Mouse (Mus musculus) right cerebral cortex, postnatal 4 days (tissue): ENCODE measurements around the gene Cd40lg.

Experiments
- DNase-seq: peaks from one replicate; pipeline ENCODE4 v3.0.0-alpha.2; 2022

The Cd40lg gene

DNA sequence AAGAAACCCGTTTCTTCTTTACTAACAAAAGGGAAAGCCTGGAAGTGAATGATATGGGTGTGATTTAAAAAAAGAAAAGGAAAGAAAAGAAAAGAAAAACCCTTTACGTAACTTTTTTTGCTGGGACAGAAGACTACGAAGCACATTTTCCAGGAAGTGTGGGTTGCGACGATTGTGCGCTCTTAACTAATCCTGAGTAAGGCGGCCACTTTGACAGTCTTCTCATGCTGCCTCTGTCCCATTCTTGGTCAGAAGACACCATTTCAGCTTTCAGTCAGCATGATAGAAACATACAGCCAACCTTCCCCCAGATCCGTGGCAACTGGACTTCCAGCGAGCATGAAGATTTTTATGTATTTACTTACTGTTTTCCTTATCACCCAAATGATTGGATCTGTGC lies at the start of gene Cd40lg:
Gene Cd40lg, plus strand, starts transcription at position 268 of the 400 bp plus-strand sequence.
- DNase-seq = no peak

DNA sequence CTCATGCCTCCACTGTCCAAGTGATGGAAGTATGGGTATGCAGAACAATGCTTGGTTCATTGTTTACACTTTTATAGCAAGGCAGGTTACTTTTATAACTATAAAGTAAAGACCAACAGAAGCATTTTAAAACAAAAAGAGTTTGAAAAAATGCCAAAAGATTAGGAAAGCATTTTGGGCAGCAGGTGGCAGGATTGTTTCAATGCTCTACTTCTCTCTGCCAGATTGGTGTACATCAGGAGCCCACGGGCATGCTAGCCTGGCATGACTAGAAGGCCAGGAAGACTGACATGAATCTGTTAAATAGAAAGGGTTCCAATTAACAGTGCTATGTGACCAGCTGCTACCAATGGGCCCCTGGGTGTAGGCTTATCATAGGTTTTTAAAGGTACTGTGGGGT lies 45.4 kb upstream of the Cd40lg start:
- DNase-seq = no peak

DNA sequence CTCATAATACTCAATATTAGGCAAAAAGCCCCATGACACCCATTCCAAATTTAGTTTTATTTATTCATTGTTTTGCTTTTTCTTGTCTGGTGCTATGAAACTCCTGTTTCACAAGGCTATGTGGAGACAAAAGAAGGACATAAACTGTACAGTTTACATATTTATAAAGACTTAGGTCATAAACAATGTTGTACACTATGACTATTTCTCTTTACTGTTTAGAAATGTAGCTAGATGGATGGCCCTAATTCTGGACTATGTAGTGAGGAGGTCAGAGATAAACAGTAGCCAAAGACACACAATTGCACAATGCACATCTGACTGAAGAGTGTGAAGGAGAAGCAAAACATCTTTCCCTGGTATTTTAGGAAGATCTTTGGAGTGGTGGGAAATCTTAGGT lies 40.7 kb upstream of the Cd40lg start:
- DNase-seq = no peak

DNA sequence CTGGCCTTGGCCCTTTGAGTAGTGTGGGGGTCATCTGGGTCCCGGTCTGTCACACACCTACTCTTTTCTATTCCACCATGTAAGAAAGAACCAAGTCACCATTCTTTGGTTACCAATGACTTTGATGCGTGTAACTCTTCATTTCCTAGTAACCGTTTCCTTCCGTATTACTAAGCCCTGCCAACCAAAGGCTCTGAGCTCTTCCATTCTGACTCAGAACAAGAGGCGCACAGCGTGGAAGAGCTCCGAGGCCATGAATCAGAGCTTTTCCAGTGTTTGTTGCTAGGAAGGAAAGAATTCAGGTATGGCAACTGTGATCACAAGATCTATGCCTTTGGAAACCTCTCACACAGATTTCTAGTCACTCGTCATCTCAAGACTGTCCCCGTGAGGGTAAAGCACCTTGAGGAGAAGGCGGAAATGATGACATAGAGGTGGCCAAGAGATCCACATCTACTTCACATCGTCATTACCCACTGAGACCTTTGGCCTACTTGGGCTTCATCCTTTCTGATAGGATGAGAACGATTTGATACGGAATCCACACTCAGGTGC lies 34.6 kb upstream of the Cd40lg start:
- no peak for DNase-seq

DNA sequence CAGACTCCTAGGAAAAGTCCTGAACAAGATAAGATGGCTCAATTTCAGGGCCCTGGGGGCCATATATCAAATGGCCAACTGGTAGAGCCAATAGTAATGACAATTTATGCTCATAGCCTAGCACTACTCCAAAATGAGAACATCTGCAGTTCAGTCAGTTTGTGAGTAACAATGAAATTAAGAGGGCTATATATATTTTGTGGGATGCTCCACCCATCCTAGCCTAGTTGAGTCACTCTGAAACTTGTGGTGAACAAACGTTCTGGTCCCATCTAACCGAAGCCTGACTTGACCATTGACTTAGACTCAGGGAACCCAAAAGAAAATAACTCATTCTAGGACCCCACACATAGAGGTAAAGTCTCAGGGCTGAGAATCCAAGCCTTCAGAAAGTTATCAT lies 29.5 kb upstream of the Cd40lg start:
- no peak for DNase-seq

DNA sequence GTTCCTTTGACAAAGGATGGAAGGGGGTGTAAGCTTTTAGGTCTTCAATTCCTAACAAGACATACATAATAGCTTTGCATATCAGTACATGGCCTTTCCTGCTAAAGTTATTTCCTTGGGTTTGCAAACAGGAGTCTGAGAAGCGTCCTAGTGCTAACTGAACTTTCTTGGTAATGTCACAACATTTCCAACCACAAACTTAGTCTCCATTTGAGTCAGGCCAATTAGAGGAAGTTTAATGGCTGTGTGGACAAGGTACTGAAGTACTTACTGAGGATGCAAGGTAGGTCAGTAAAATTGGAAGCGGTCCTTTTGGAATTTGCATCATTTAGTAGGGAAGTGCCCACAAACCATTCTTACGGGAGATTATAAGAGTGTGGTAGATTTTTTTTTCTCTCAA lies 28.6 kb upstream of the Cd40lg start:
- no peak for DNase-seq

DNA sequence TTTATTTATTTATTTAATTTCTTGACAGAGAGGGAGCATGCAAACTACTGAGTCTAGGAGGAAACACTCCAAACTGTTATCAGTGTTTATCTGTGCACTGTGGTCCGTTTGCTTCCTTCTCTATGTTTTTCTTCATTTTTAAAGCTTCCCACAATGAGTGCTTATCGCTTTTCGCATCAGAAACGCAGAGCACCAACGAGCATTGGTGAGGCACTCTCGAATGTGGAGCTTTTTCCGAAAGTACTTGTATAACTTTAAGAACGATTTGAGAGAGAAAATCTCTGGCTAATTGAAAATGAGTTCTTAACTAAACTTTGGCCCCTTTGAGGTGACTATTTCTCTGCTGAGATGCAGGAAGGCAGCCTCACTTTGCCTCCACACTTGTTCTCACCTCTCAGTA lies 24.6 kb upstream of the Cd40lg start:
- no peak for DNase-seq

DNA sequence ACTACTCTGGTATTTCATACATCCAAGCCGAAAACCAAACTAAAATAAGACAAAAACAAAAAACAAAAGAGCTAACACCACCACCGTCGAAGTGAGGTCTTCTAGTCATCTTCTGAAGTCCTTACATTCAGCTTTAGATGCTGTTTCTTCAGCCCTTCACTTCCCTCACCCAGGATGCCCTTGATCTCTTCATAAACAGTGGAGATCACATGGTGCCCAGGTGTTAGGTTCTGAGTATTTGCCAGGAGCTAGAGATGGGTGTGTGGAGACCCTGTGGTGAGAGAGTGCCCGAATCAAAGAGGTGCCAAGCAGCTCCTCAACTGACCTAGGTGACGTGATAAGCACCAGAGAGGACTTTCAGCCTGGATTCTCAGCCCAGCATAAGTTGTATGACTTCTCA lies 22.6 kb upstream of the Cd40lg start:
- DNase-seq = no peak

DNA sequence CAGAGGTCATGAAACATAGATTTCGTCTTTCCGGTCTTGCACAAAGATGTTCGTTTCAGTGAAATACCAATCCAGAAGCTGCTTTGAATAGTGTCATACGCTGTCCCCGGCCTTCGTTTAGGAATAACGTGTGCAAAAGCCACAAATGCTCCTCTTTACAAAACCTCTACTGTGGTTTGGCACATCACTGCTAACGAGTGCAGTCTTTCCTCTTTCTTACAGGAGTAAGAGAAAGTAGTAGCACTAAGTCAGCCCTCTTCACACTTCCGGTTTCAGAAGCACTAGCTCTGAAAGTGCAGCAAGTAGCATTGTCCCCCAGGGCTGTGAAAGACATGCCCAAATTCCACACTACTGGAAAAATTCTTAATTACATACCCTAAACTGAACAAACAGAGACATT lies 15.6 kb upstream of the Cd40lg start:
- DNase-seq = no peak

DNA sequence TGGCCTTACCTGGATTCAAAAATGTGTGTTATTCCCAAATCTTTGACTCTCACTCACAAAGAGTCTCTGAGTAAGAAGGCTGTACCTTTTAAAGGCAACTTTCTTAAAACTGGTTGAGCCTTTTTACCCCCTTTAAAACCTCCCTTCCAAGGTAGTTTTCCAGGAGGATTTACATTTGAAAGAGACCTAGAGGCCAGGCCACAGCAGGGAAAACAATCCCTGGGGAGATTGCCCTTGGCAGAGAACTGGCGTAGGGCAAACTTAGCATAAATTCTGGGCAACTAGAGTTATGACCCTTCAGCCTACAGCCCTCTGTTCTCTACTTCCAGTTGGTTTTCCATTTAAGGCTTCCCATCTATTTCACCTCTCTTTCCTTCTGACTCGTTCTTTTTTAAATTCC lies 13.9 kb upstream of the Cd40lg start:
- no peak for DNase-seq

DNA sequence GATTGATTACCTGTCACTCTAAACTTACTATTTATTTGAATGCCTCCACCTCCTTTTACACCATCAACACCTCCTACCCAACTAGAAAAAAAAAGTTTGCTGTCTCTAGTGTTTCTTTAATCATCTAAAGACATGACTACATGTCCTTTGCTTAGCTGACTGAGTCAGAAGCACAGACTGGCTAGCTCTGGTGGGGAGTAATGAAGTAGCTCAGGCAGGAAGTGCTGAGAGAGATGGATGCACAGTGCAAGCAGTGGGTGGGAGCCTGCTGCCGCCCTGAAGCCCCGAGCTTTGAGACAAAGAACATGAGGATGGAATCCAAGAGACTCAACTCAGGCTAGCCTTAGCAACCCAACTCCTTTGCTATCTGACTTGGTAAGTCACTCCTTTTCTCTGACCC lies 11.5 kb upstream of the Cd40lg start:
- DNase-seq = no peak

DNA sequence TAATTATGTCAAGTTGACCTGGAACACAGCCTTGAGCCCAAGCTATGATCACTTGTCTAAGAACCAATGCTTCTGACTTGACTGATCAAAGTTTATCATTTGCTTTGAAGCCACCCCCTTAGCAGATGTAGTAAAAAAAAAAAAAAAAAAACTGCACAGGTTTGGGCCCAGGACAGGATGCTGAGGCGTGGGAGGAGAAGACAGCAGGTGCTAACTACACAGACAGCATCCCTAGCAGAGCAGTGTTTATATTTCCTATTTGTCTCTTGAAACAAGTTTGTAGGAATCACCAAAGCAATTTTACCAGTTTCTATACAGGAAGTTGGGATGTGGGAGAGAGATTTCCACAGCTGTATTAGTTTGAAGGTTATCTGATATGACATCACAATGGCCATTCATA lies 1.4 kb upstream of the Cd40lg start:
- DNase-seq = no peak

DNA sequence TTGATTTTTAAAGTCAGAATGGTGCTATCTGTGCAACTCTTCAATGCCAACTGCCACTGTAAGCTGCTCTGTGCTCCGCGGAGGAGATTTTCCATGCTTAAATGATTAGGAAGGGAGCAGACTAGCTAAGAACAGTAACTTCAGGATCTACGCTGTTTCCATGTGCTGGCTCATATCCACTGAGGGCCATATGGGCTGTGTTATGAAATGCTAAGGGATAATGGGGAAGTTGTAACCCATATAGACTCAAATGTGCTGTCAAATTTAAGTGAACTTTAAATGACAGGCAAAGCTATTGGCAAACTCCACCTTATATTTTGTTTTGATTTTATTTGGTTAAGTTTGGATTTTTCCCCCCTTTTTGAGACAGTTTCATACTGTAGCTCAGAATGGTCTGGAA lies 919 bp downstream of the Cd40lg start:
- no peak for DNase-seq

DNA sequence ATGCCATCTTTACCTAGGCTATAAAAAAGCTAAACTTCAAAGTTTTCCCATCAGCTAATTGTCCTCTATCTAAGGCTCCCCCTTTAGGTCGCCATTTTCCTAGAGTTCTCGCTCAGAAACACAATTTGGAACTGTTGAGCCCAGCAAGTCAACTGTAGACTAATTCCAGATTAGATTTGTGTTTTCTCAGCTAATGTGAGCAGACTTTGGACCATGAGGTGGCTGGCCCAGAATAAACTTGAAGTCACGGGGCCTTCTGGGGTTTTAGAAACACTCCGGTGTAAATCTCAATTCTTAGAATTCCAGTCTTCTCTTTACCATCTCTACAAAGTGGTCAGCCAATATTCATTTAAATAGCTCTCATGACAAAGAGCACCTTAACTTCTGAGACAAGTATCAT lies 3.6 kb downstream of the Cd40lg start:
- no peak for DNase-seq

DNA sequence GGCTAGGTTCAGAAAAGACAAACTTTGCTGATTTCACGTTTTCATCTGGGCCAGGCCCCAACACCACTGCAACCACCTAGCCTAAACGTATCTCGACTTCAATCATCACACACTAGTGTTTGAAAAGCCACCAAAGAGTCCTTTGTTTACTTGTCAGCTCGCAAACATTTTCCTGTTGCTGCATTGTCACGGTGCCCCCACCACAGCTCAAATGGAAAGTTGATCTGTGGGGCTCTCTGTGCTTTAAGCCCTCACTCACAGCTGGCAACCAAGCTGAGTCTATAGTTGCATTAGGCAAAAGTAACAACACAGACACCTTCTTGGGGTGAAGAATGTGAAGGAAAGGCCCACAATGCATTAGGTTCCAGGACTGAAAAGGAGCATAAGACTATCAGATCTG lies 4.3 kb downstream of the Cd40lg start:
- no peak for DNase-seq

DNA sequence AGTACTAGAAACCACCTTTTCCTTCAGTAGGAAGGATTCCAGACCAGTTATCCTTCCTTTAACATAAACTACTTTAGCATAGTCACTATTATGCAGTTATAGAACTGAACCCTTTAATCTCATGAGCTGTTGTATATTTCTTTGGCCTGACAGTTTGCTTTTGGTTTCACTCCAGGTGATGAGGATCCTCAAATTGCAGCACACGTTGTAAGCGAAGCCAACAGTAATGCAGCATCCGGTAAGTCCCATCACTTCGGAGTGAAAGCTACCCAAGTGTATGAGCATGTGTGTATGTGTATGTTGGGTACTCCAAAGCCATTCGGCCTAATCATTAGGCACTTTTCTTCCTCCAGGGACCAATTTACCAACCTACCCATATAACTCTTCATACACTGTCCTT lies 7.6 kb downstream of the Cd40lg start:
- no peak for DNase-seq

DNA sequence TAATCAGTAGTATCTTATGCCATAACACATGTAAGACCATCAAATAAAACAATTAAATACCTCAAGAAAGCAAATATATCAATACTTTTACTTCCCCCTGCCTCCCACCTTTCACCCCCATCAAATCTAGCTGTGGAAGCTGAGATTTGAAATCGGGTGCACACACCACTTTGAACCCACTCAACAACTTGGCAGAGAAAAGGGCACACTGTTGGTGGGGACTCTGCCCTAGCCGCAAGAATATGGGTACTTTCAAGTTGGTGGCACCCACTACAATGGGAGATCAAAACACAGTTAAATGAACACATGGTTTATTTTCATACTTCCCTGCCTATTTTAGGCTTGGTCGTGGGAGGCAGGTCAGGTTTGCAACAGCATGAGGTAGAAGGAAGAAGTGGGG lies 9.9 kb downstream of the Cd40lg start:
- DNase-seq = no peak

DNA sequence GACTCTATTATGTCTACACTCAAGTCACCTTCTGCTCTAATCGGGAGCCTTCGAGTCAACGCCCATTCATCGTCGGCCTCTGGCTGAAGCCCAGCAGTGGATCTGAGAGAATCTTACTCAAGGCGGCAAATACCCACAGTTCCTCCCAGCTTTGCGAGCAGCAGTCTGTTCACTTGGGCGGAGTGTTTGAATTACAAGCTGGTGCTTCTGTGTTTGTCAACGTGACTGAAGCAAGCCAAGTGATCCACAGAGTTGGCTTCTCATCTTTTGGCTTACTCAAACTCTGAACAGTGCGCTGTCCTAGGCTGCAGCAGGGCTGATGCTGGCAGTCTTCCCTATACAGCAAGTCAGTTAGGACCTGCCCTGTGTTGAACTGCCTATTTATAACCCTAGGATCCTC lies 11.4 kb downstream of the Cd40lg start:
- DNase-seq = peak; percentile 4

DNA sequence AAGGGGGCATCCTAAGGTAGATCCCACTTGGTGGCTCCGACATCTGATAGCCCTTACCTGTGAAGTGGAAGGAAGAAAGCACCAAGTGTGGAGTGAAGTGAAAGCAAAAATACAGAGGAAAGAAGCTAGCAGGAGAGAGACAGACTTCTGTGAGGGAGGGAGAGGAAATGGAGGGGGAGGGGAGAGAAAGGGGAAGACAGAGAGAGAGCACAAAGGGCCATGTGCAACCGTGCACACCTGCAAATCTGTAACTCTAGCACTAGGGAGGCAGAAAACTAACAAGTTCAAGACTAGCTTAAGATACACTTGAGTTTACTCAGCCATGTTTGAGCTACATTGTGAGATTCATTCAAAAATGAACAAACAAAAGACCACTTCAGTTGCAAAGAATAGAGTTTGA lies 16.2 kb downstream of the Cd40lg start:
- DNase-seq = no peak

DNA sequence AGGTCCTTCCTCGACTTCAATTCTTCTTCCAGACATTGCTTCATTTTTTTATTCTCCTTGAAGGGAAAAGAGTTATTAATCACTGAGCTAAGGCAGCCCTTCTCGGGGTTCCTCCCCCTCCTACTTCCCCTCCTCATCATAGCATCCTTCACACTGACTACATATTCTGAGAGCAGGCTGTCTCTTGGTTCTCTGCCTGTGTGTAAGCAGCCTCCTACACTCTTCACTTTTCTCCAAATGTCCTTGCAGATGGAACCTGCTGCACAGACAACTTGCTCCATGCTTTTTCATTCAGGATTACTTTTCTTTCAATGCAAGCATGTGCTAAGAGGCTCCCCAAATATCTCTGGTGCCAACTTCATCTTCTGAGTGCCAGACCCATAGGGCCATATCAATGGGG lies 21.7 kb downstream of the Cd40lg start:
- no peak for DNase-seq

DNA sequence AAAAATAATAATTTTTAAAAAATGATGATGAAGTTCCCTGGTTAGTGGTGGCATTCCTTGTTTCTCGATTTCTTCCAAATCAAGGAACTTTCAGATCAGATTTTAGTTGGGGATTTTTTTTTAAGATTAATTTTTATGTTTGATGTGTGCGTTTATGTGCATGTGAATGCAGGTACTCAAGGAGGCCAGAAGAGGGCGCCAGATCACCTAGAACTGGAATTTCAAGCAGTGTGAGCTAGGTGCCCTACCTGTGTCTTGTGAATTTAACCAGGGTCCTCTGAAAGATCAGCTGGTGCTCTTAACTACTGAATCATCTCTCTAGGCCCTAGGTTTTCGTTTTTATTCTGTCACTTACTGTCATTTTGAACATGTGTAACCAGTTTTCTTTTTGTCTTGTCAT lies 24.0 kb downstream of the Cd40lg start:
- peak; percentile 2 for DNase-seq

DNA sequence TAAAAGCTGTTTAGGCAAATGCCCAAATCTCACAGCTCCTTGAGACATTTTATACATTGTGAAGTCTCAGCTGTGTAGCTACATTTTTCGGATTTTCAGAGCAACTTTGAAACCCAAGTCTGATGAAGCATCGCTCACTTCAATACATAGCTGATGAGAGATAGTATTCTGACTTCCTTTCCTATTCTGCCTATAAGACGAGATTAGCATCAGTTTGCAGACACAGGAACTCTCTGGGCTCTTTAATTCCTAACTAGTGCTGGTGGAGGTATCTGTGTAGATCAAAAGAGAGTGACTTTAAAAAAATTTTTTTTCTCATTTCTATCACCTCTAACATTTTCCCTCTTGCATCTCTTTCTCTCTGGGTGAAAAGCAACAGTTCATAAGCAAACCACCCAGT lies 26.6 kb downstream of the Cd40lg start:
- no peak for DNase-seq

DNA sequence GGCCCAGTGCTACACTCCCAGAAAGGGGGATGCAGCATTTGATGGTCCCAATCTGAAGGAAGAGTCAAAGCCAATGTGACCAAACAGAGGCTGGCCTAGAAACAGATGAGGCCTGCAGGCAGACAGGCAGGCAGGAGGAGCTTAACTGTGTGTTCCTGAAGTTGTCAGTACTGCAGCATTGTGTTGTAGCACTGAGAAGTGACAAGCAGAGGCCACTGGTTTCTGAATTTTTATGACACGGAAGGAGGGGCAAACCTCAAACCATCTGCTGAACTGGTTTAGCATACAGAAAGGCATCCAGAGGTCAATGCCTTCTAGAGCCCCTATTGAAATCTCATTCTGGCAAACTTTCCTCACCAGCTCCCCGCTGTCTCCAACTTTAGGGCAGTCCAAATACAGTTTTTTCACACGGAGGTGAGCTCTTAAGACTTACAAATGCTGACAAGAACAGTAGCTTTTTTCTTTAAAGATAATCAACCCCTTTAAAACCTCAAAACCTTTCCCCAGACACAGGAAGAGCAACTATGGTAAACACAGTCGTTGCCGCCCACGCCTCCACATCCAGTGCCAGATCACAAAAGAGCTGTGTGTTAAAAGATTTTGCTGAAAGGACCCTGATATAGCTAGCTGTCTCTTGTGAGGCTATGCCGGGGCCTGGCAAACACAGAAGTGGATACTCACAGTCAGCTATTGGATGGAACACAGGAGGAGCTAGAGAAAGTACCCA lies 41.5 kb downstream of the Cd40lg start:
- DNase-seq = no peak

DNA sequence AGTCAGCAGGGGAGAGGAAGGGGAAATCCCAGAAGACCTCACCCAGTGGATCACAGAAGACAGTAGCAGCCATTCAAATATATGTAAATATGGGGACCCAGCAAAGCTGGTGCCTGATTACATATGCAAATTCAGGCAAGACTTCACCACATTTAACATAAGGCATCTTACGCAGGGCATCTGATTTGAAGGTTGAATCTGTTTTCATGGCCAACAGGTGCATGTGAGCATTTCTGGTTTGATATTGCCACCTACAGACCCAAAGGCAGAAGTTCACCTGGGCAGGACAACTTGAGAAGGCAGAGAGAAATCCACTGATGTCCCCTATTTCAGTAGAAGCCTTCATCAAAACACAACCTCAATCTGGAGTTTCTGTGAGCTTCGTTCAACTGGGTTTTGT lies 48.8 kb downstream of the Cd40lg start:
- DNase-seq = no peak

DNA sequence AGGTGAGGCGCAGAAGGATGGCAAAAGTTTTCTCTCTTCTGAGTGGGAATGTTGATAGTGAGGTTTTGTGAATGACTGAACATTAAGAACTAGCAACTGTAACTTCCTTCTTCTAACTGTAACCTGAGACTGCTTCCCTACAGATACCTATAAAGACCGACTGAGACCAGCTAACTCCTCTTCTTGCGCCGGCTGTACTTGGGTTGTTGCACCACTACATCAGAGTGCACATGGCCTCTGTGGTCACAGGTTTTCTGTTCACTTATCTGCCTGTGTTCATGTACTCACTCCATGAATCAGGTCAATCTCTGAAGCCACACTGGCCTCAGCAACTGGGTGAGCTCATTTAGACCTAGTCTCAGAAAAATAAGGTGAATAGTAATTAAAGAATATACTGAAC lies 51.6 kb downstream of the Cd40lg start:
- DNase-seq = no peak
